Mouse (Mus musculus) embryonic facial prominence, embryonic 12.5 days (tissue): ENCODE data around the gene Ndufb8. TPM values are rescaled to one million over a fixed set of nuclear protein-coding genes. Genes with fewer than 3 reads are reported as not detected.

Experiments
- ATAC-seq: fragments of 200-750 bp; cut with Nextera tagmentation; 2 replicates; pipeline ENCODE4 v1.8.0; 2017; ENCODE audit not compliant: insufficient number of reproducible peaks, insufficient read depth, low FRiP score, low TSS enrichment
- H3K27ac ChIP-seq: fragments of 300-500 bp; sonication (generic); 2 replicates; pipeline ENCODE4 v1.5.1; 2016; ENCODE audit warnings: mild to moderate bottlenecking
- H3K27me3 ChIP-seq: fragments of 300-500 bp; sonication (generic); 2 replicates; pipeline ENCODE4 v1.6.1; 2016; ENCODE audit warnings: mild to moderate bottlenecking, moderate library complexity
- H3K36me3 ChIP-seq: fragments of 300-500 bp; sonication (generic); 2 replicates; pipeline ENCODE4 v1.6.1; 2016; ENCODE audit warnings: mild to moderate bottlenecking
- H3K4me1 ChIP-seq: fragments of 300-500 bp; sonication (generic); 2 replicates; pipeline ENCODE4 v1.6.1; 2016
- H3K4me2 ChIP-seq: fragments of 300-500 bp; sonication (generic); replicated peaks from 2 replicates; pipeline ENCODE4 v1.6.1; 2016; ENCODE audit warnings: mild to moderate bottlenecking, moderate library complexity
- H3K4me3 ChIP-seq: fragments of 300-500 bp; sonication (generic); 2 replicates; pipeline ENCODE4 v1.5.1; 2016; ENCODE audit warnings: mild to moderate bottlenecking
- H3K9ac ChIP-seq: fragments of 300-500 bp; sonication (generic); 2 replicates; pipeline ENCODE4 v1.6.1; 2016; ENCODE audit warnings: mild to moderate bottlenecking, moderate library complexity
- H3K9me3 ChIP-seq: fragments of 300-500 bp; sonication (generic); 2 replicates; pipeline ENCODE4 v1.6.1; 2016; ENCODE audit warnings: mild to moderate bottlenecking, moderate library complexity
- WGBS: fragments of 180-500 bp; shearing (Covaris S2); methylation state at CpG from one replicate; pipeline ENCODE4 v1.1.7; 2016; 5-methylcytosine and 5-hydroxymethylcytosine counted together
- polyA plus RNA-seq: library from polyadenylated mRNA; unstranded; fragments of >200 nt; fragmentation: Nextera tagmentation; extraction: Ambion mirVana; gene quantifications from 2 replicates; pipeline ENCODE4 v1.2.1, GENCODE M21; 2016

Gene Ndufb8
- 465 and 500 TPM in 2 replicates for polyA plus RNA-seq

GRCm38 (mm10) chr19:44554861-44555590 is at the start of gene Ndufb8:
Ndufb8 (minus strand) TSS chr19:44555440.
- H3K27ac ChIP-seq: peak within 1 kb of the TSS; percentile 46; the same call in 1 of the 2 replicates
- H3K4me3 ChIP-seq: peak within 1 kb of the TSS; percentile 93
- no peaks in the 10 kb centered on the region for H3K9me3 ChIP-seq
- ATAC-seq: peak; percentile 88
- under 1% methylated on average over 50 of the region's 50 CpGs for WGBS
- no peaks in the 10 kb centered on the region for H3K27me3 ChIP-seq
- H3K4me2 ChIP-seq: peak within 1 kb of the TSS; percentile 90
- H3K9ac ChIP-seq: peak within 1 kb of the TSS; percentile 83
- peaks cover 7% of the 10 kb centered on the region for H3K4me1 ChIP-seq
- peaks cover 34% of the 10 kb centered on the region for H3K36me3 ChIP-seq

- H3K9me3 ChIP-seq: no peaks in the 10 kb centered on the region
- no peak overlapping the region for H3K9ac ChIP-seq
- 94% methylated on average over 14 of the region's 14 CpGs for WGBS
- ATAC-seq: no peak
- no peak overlapping the region for H3K27ac ChIP-seq
- no peak overlapping the region for H3K4me2 ChIP-seq
- H3K4me3 ChIP-seq: no peak overlapping the region
- no peaks in the 10 kb centered on the region for H3K36me3 ChIP-seq
- H3K4me1 ChIP-seq: 0 out of 2 replicates have a peak, but pooled peaks cover 4% of the 10 kb centered on the region
- peaks cover 9% of the 10 kb centered on the region; the same call in 1 of the 2 replicates for H3K27me3 ChIP-seq
Measured at GRCm38 (mm10) chr19:44594180-44594579, 38.9 kb upstream of the Ndufb8 start.

GRCm38 (mm10) chr19:44591638-44592037 is 36.4 kb upstream of the Ndufb8 start:
- no peak overlapping the region for H3K4me3 ChIP-seq
- no peak for ATAC-seq
- H3K9ac ChIP-seq: no peak overlapping the region
- no peaks in the 10 kb centered on the region for H3K4me1 ChIP-seq
- peaks cover 17% of the 10 kb centered on the region for H3K27me3 ChIP-seq
- no peaks in the 10 kb centered on the region for H3K9me3 ChIP-seq
- H3K4me2 ChIP-seq: no peak overlapping the region
- WGBS: 75% methylated on average over 6 of the region's 6 CpGs
- H3K36me3 ChIP-seq: no peaks in the 10 kb centered on the region
- H3K27ac ChIP-seq: no peak overlapping the region

GRCm38 (mm10) chr19:44590992-44591391 is 35.8 kb upstream of the Ndufb8 start:
- peaks cover 23% of the 10 kb centered on the region for H3K27me3 ChIP-seq
- no peaks in the 10 kb centered on the region for H3K9me3 ChIP-seq
- H3K4me2 ChIP-seq: no peak overlapping the region
- H3K27ac ChIP-seq: no peak overlapping the region
- no peak overlapping the region for H3K9ac ChIP-seq
- 84% methylated on average over 18 of the region's 18 CpGs for WGBS
- H3K36me3 ChIP-seq: no peaks in the 10 kb centered on the region
- H3K4me3 ChIP-seq: no peak overlapping the region
- no peak for ATAC-seq
- no peaks in the 10 kb centered on the region for H3K4me1 ChIP-seq

- WGBS: 36% methylated on average over 7 of the region's 7 CpGs
- Histone ChIP-seq H3K4me3 (no peak overlapping the region), H3K9ac (no peak overlapping the region), H3K36me3 (no peaks in the 10 kb centered on the region), H3K27me3 (peaks cover 36% of the 10 kb centered on the region), H3K4me1 (no peaks in the 10 kb centered on the region), H3K9me3 (no peaks in the 10 kb centered on the region), H3K4me2 (no peak overlapping the region), H3K27ac (no peak overlapping the region)
- ATAC-seq: no peak
Measured at GRCm38 (mm10) chr19:44589591-44590223, 34.5 kb upstream of the Ndufb8 start.

GRCm38 (mm10) chr19:44588036-44588435 is 32.8 kb upstream of the Ndufb8 start:
- Histone ChIP-seq H3K4me1 (no peaks in the 10 kb centered on the region), H3K4me2 (no peak overlapping the region), H3K27ac (no peak overlapping the region), H3K4me3 (no peak overlapping the region), H3K9me3 (no peaks in the 10 kb centered on the region), H3K36me3 (no peaks in the 10 kb centered on the region), H3K9ac (no peak overlapping the region), H3K27me3 (peaks cover 37% of the 10 kb centered on the region)
- 37% methylated on average over 4 of the region's 4 CpGs for WGBS
- ATAC-seq: no peak

- Histone ChIP-seq H3K9ac (no peak overlapping the region), H3K9me3 (no peaks in the 10 kb centered on the region), H3K4me3 (no peak overlapping the region), H3K4me2 (no peak overlapping the region), H3K36me3 (no peaks in the 10 kb centered on the region), H3K27me3 (peaks cover 29% of the 10 kb centered on the region), H3K4me1 (no peaks in the 10 kb centered on the region), H3K27ac (no peak overlapping the region)
- ATAC-seq: peak; percentile 71
- 31% methylated on average over 9 of the region's 9 CpGs for WGBS
Measured at GRCm38 (mm10) chr19:44582638-44583309, 27.5 kb upstream of the Ndufb8 start.

GRCm38 (mm10) chr19:44582103-44582502 is 26.9 kb upstream of the Ndufb8 start:
- no peak for ATAC-seq
- Histone ChIP-seq H3K9ac (no peak overlapping the region), H3K9me3 (no peaks in the 10 kb centered on the region), H3K27me3 (peaks cover 25% of the 10 kb centered on the region), H3K4me3 (no peak overlapping the region), H3K36me3 (no peaks in the 10 kb centered on the region), H3K27ac (no peak overlapping the region), H3K4me2 (no peak overlapping the region), H3K4me1 (no peaks in the 10 kb centered on the region)
- 85% methylated on average over 10 of the region's 10 CpGs for WGBS

GRCm38 (mm10) chr19:44578038-44578437 is 22.8 kb upstream of the Ndufb8 start:
- ATAC-seq: no peak
- no peak overlapping the region for H3K9ac ChIP-seq
- no peaks in the 10 kb centered on the region for H3K9me3 ChIP-seq
- no peaks in the 10 kb centered on the region for H3K4me1 ChIP-seq
- no peak overlapping the region for H3K27ac ChIP-seq
- H3K36me3 ChIP-seq: peaks cover 25% of the 10 kb centered on the region
- H3K4me2 ChIP-seq: no peak overlapping the region
- H3K27me3 ChIP-seq: no peaks in the 10 kb centered on the region
- H3K4me3 ChIP-seq: no peak overlapping the region
- WGBS: 68% methylated on average over 1 of the region's 1 CpGs

- Histone ChIP-seq H3K36me3 (peaks cover 42% of the 10 kb centered on the region), H3K27me3 (no peaks in the 10 kb centered on the region), H3K4me3 (no peak overlapping the region), H3K27ac (no peak overlapping the region), H3K4me1 (no peaks in the 10 kb centered on the region), H3K4me2 (no peak overlapping the region), H3K9ac (no peak overlapping the region), H3K9me3 (no peaks in the 10 kb centered on the region)
- no peak for ATAC-seq
- WGBS: 83% methylated on average over 7 of the region's 7 CpGs
Measured at GRCm38 (mm10) chr19:44576275-44576674, 21.0 kb upstream of the Ndufb8 start.

- H3K27me3 ChIP-seq: no peaks in the 10 kb centered on the region
- H3K36me3 ChIP-seq: peaks cover 76% of the 10 kb centered on the region
- no peak overlapping the region for H3K27ac ChIP-seq
- no peak for ATAC-seq
- WGBS: 87% methylated on average over 3 of the region's 3 CpGs
- no peaks in the 10 kb centered on the region for H3K9me3 ChIP-seq
- peaks cover 17% of the 10 kb centered on the region for H3K4me1 ChIP-seq
- no peak overlapping the region for H3K9ac ChIP-seq
- no peak overlapping the region for H3K4me2 ChIP-seq
- H3K4me3 ChIP-seq: no peak overlapping the region
Measured at GRCm38 (mm10) chr19:44567763-44568162, 12.5 kb upstream of the Ndufb8 start.
